Mouse (Mus musculus): ENCODE measurements around the gene Bglap3. TPM values are rescaled to one million over a fixed set of nuclear protein-coding genes. Genes with fewer than 3 reads are reported as not detected.

Bglap3 gene
- polyA plus RNA-seq, 1 experiment from 2014 or later = 4.1 TPM

GRCm38 (mm10) chr3:88354396-88355165 is 18.0 kb downstream of the Bglap3 start:
- Histone ChIP-seq H3K4me2 (no peak overlapping the region), H3K27ac (no peak overlapping the region), H3K4me1 (no peaks in the 10 kb centered on the region), H3K4me3 (replicated peaks) (no peak overlapping the region), H3K9ac (no peak overlapping the region), H3K36me3 (peaks cover 91% of the 10 kb centered on the region), H3K9me3 (no peaks in the 10 kb centered on the region), H3K27me3 (replicated peaks) (no peaks in the 10 kb centered on the region)
- WGBS = 89% methylated on average over 8 of the region's 8 CpGs
- no peak for ATAC-seq (ENCODE audit: insufficient read depth, low FRiP score, low read depth)

GRCm38 (mm10) chr3:88352907-88353306 is 19.6 kb downstream of the Bglap3 start:
- no peak overlapping the region for H3K4me3 ChIP-seq (replicated peaks)
- no peak overlapping the region for H3K9ac ChIP-seq
- H3K36me3 ChIP-seq = peaks cover 87% of the 10 kb centered on the region
- no peak overlapping the region for H3K27ac ChIP-seq
- no peaks in the 10 kb centered on the region for H3K27me3 ChIP-seq (replicated peaks)
- H3K4me1 ChIP-seq = no peaks in the 10 kb centered on the region
- WGBS = 90% methylated on average over 9 of the region's 9 CpGs
- ATAC-seq (ENCODE audit: insufficient read depth, low FRiP score, low read depth) = no peak
- H3K9me3 ChIP-seq = no peaks in the 10 kb centered on the region
- no peak overlapping the region for H3K4me2 ChIP-seq

- no peaks in the 10 kb centered on the region for H3K27me3 ChIP-seq (replicated peaks)
- no peak overlapping the region for H3K4me3 ChIP-seq (replicated peaks)
- no peak overlapping the region for H3K4me2 ChIP-seq
- no peak overlapping the region for H3K9ac ChIP-seq
- peaks cover 85% of the 10 kb centered on the region for H3K36me3 ChIP-seq
- WGBS = 85% methylated on average over 13 of the region's 13 CpGs
- no peaks in the 10 kb centered on the region for H3K9me3 ChIP-seq
- no peak for ATAC-seq (ENCODE audit: insufficient read depth, low FRiP score, low read depth)
- H3K4me1 ChIP-seq = no peaks in the 10 kb centered on the region
- no peak overlapping the region for H3K27ac ChIP-seq
Observed at GRCm38 (mm10) chr3:88350732-88351131, 21.8 kb downstream of the Bglap3 start.

GRCm38 (mm10) chr3:88339006-88339405 is 33.5 kb downstream of the Bglap3 start:
- no peak overlapping the region for H3K9ac ChIP-seq
- H3K4me2 ChIP-seq = no peak overlapping the region
- H3K36me3 ChIP-seq = peaks cover 20% of the 10 kb centered on the region
- no peaks in the 10 kb centered on the region for H3K9me3 ChIP-seq
- H3K27me3 ChIP-seq (replicated peaks) = no peaks in the 10 kb centered on the region
- peaks cover 9% of the 10 kb centered on the region for H3K4me1 ChIP-seq
- H3K4me3 ChIP-seq (replicated peaks) = no peak overlapping the region
- H3K27ac ChIP-seq = no peak overlapping the region
- WGBS = 67% methylated on average over 3 of the region's 3 CpGs
- no peak for ATAC-seq (ENCODE audit: insufficient read depth, low FRiP score, low read depth)

- Histone ChIP-seq H3K4me2 (no peak overlapping the region), H3K9me3 (no peaks in the 10 kb centered on the region), H3K27me3 (replicated peaks) (no peaks in the 10 kb centered on the region), H3K4me1 (peaks cover 9% of the 10 kb centered on the region), H3K27ac (no peak overlapping the region; the same call in 1 of the 2 replicates), H3K9ac (no peak overlapping the region), H3K4me3 (replicated peaks) (no peak overlapping the region), H3K36me3 (peaks cover 13% of the 10 kb centered on the region)
- 85% methylated on average over 7 of the region's 7 CpGs for WGBS
- no peak for ATAC-seq (ENCODE audit: insufficient read depth, low FRiP score, low read depth)
Observed at GRCm38 (mm10) chr3:88338316-88338715, 34.2 kb downstream of the Bglap3 start.

GRCm38 (mm10) chr3:88337367-88338020 is 35.0 kb downstream of the Bglap3 start:
- ATAC-seq (ENCODE audit: insufficient read depth, low FRiP score, low read depth) = no peak
- peak overlapping the region; percentile 20; the same call in 1 of the 2 replicates for H3K4me3 ChIP-seq (replicated peaks)
- H3K27ac ChIP-seq = peak overlapping the region; percentile 40; the same call in 1 of the 2 replicates
- H3K27me3 ChIP-seq (replicated peaks) = no peaks in the 10 kb centered on the region
- 54% methylated on average over 11 of the region's 11 CpGs for WGBS
- no peak overlapping the region for H3K9ac ChIP-seq
- H3K36me3 ChIP-seq = peaks cover 4% of the 10 kb centered on the region
- peak overlapping the region; percentile 68 for H3K4me2 ChIP-seq
- peaks cover 11% of the 10 kb centered on the region for H3K4me1 ChIP-seq
- no peaks in the 10 kb centered on the region for H3K9me3 ChIP-seq

GRCm38 (mm10) chr3:88336058-88337013 is 36.2 kb downstream of the Bglap3 start, which contains the start of the genes Tmem79 and Smg5:
Gene Tmem79, minus strand, starts transcription at chr3:88336148.
Gene Smg5, plus strand, starts transcription at chr3:88336260.
- WGBS = 1% methylated on average over 50 of the region's 66 CpGs
- peak within 1 kb of the TSS; percentile 72 for H3K4me2 ChIP-seq
- no peaks in the 10 kb centered on the region for H3K27me3 ChIP-seq (replicated peaks)
- no peaks in the 10 kb centered on the region for H3K36me3 ChIP-seq
- H3K27ac ChIP-seq = peak within 1 kb of the TSS; percentile 98
- ATAC-seq (ENCODE audit: insufficient read depth, low FRiP score, low read depth) = peak; percentile 90
- H3K4me1 ChIP-seq = peaks cover 11% of the 10 kb centered on the region
- H3K4me3 ChIP-seq (replicated peaks) = peak within 1 kb of the TSS; percentile 77
- H3K9ac ChIP-seq = peak within 1 kb of the TSS; percentile 84
- no peaks in the 10 kb centered on the region for H3K9me3 ChIP-seq

GRCm38 (mm10) chr3:88335436-88336053 is 37.0 kb downstream of the Bglap3 start:
- Histone ChIP-seq H3K36me3 (0 out of 2 replicates have a peak, but pooled peaks cover 2% of the 10 kb centered on the region), H3K9ac (peak overlapping the region; percentile 79), H3K4me1 (peaks cover 11% of the 10 kb centered on the region), H3K27me3 (replicated peaks) (no peaks in the 10 kb centered on the region), H3K4me3 (replicated peaks) (peak overlapping the region; percentile 77), H3K27ac (peak overlapping the region; percentile 98), H3K4me2 (peak overlapping the region; percentile 72), H3K9me3 (no peaks in the 10 kb centered on the region)
- peak; percentile 9; the same call in 1 of the 2 replicates for ATAC-seq (ENCODE audit: insufficient read depth, low FRiP score, low read depth)
- under 1% methylated on average over 27 of the region's 27 CpGs for WGBS

GRCm38 (mm10) chr3:88334902-88335435 is 37.6 kb downstream of the Bglap3 start:
- peak overlapping the region; percentile 98 for H3K27ac ChIP-seq
- peak overlapping the region; percentile 79 for H3K9ac ChIP-seq
- 37% methylated on average over 3 of the region's 3 CpGs for WGBS
- H3K4me1 ChIP-seq = peaks cover 11% of the 10 kb centered on the region
- ATAC-seq (ENCODE audit: insufficient read depth, low FRiP score, low read depth) = no peak
- no peaks in the 10 kb centered on the region for H3K27me3 ChIP-seq (replicated peaks)
- H3K9me3 ChIP-seq = no peaks in the 10 kb centered on the region
- H3K36me3 ChIP-seq = 0 out of 2 replicates have a peak, but pooled peaks cover 2% of the 10 kb centered on the region
- peak overlapping the region; percentile 72 for H3K4me2 ChIP-seq
- H3K4me3 ChIP-seq (replicated peaks) = peak overlapping the region; percentile 77

- Histone ChIP-seq H3K4me1 (peaks cover 11% of the 10 kb centered on the region), H3K4me3 (replicated peaks) (peak overlapping the region; percentile 77), H3K4me2 (peak overlapping the region; percentile 72), H3K27ac (peak overlapping the region; percentile 98), H3K9me3 (no peaks in the 10 kb centered on the region), H3K36me3 (peaks cover 7% of the 10 kb centered on the region), H3K9ac (no peak overlapping the region), H3K27me3 (replicated peaks) (no peaks in the 10 kb centered on the region)
- 38% methylated on average over 12 of the region's 12 CpGs for WGBS
- ATAC-seq (ENCODE audit: insufficient read depth, low FRiP score, low read depth) = peak; percentile 63
Observed at GRCm38 (mm10) chr3:88334029-88334658, 38.4 kb downstream of the Bglap3 start.
